Mouse (Mus musculus) small intestine, adult 2 months (tissue): ENCODE data around the gene Slc22a15.

Experiments
- CTCF ChIP-seq: fragments of 200-500 bp; IDR thresholded peaks from 2 replicates; pipeline ENCODE4 v1.5.1; 2012; ENCODE audit warnings: low read depth, mild to moderate bottlenecking, control low read depth, inconsistent platforms, low read length, moderate library complexity, mixed read lengths; ENCODE audit not compliant: insufficient replicate concordance, insufficient read length; ENCODE audit errors: extremely low read depth
- POLR2A ChIP-seq: fragments of 200-500 bp; IDR thresholded peaks from 2 replicates; pipeline ENCODE4 v1.6.1; 2012; ENCODE audit warnings: low read depth, mild to moderate bottlenecking, control low read depth, inconsistent platforms, low read length, moderate library complexity

- TF ChIP-seq CTCF (no peak), POLR2A (no peak)
Observed at GRCm38 (mm10) chr3:101929105-101929876, 5.0 kb upstream of the Slc22a15 start.
